ENCODE assay signal across 14 mouse cellular contexts in the genomic region with DNA sequence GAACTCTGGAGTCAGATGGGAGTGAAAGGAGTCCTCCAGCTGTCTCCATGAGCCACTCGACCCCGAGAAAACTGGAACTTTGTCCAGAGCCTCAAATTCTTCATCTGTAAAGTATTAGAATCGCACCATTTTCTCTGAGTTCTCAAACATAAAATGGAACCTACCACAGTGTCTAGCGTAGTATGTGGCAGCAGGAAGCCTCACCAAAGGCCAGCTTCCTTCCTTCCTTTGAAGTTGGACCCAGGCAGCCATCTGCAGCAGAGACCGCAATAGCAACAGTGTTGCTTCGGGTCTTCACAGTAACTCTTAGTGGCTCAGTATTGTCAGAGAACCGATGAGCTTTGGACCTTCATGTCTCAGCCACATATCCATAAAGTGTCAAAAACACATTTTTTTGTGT. TPM values are rescaled to one million over a fixed set of nuclear protein-coding genes. Genes with fewer than 3 reads are reported as not detected.
"Had no signal": no experiment of that assay in that cellular context is flagged by ENCODE, and none has a peak within 500 bp of the region (broad histone marks: within the 10 kb centered on the region; RNA-seq: fewer than 3 reads in every experiment).

No protein-coding gene starts in this region.

- DNase-seq: kidney, adult 11 months; kidney, adult 8-10 months; kidney, postnatal 10 days; kidney, postnatal 36 days; layer of hippocampus, postnatal 36 days; liver, postnatal 0 days; lung, embryonic 14.5 days; right cerebral cortex, postnatal 25 days; spleen, adult 18-20 months had no signal

- ATAC-seq: intestine, embryonic 15.5 days; liver, postnatal 0 days; lung, postnatal 0 days; midbrain, embryonic 15.5 days had no signal

RNA-seq across cellular contexts. Expression of gene Kcnmb1, which starts 43.0 kb away (rescaled TPM):
- total RNA-seq: monocyte, adult 5-6 weeks had no signal
- polyA plus RNA-seq: macrophage had no signal
